Mouse (Mus musculus) WW6 (cell line): ENCODE measurements around the gene Pak6.

Experiments used
- DNase-seq: peaks from one replicate; pipeline ENCODE4 v3.0.0-alpha.2; 2013; ENCODE audit warnings: low read depth, low spot score

Gene Pak6

DNA sequence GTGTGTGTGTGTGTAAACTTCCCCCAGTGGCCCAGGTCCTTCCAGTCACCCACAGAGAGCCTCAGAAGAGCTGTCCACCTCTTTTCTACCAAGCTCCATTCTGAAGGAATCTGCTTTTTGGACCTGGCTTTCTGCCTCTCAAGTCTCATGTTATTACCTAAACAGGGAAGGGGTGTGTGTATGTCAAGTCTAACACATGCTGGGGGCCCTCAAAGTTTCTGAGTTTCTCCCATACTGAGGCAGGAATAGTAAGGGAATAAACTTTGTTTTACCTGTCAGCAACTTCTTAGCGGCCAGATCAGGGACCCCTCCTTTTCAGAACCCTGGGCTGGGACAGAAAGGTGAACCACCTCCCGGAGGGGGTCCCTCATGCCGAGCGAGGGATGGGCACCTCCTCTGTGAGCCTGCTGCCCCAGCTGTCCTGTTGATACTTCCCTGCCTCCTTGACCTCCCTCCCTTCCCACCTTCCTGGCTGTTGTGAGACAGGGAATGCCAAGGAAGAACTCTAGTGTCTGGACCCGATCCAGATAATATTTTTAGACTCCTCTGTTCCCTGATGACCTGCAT, 34.3 kb downstream of the Pak6 start:
- DNase-seq, result no peak

DNA sequence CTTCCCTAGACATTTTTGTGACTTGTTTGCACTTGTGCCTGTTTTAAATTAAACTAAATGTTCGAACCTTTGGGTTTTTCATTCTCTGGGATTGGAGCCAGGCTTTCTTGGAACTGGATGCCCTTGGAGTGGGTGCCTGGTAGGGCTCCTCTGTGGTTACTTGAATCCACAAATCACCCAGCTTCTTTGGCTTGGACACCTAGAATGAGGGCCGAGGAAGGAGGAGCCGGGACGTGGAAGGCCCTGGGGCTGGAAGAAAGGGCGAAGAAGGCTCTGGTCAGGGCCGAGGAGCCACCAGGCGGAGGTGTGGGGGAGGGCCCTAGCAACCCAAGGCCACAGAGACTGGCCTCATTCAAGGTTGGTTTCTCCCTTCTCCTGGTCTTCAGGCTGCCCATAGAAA, 34.9 kb downstream of the Pak6 start:
- DNase-seq, result no peak

DNA sequence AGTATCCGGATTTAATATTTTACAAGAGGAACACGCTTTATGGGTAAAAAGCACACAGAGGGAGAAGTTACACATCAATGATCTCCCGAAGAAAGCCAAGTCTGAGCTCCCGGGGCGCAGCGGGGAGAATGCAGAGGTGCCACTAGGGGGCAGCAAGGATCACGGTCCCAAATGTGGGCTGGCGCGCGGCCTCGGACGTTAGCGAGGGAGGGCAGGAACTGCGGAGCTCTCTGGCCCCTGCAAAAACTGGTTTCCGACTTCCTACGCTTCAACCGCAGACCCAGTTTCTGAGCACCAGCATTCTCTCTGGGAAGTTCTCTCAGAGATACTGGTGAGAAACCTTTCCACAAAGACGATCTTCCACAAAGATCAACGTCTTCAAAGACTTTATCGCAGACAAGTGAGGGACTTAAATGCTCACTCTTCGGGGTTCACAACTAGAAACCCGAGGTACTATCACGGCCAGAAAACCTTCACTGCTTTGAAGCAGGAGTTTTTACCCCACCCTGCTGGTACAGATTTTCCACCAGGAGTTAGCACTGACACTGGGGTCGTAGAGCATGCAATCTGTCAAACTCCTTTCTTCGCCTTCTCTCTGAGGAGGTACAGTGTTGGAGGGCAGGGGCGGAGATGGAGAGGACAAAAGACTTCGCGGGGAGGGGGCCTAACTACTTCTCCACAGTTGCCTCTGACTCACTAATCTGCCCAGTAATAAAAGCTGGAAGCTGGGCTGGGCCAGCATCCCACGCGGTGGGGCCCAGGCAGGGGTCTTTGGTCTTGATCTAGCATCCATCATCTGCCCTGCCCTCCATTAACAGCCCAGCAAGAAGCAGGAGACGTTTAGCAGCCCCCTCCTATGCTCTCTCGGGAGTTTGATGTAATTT, 37.3 kb downstream of the Pak6 start:
- DNase-seq, result no peak

DNA sequence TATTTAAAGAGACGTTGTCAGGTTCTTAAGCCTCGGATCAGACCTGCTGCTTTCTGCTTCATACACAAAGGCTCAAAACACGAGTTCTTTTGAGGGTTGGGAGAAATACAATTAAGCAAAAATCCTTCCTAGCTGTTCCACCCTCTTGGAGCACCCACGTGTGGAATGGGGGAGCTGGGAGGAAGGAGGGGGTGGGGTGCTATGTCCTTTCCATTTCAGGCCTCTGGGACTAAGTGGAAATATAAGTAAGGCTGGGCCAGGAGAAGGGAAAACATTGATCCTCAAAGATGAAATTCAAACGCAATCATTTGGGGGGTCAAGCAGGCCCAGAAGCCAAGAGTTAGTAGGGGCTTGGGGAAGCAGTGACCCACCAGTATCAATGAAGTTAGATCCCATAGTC, 38.1 kb downstream of the Pak6 start:
- DNase-seq, result no peak

DNA sequence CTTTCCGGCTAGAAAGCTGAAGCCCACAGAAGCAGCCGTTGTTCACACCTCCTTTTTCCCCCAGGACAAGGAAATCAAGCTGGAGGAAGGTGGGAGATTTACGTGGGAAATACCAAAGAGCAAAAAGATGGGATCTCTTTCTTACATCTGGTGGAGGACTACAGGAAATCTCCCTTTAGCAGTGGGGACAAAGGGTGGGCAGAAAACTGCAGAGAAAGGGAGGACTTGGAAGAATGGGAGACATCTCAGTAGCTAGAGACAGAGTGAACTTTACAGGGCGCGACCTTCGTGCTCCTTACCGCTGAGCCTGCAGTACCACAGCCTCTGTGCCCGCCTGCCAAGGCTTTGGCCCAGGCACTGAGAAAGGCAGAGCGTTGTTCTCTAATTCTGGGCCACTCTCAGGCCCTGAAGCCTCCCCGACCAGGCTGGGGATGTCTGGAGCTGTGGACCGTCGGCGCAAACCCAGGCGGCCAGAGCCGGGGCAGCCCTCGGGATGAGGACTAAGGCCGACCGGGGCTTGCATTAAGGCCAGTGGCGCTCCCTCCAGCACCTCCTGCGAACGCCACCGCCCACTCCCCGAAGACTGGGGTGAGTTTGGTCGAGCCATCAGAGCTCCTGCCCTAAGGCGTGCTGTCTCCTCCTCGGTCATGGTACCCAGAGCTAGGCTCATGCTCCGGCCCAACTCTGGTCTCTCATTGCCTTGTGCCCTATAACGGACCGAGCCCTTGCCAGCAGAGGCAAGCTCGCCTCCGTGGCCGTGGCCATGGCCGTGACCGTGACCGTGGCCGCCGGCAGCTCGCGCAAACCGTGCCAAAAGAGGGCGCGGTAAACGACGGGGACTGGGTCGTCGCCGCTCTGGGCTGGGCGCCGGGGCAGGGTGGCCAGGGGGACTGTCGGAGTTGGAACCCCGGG, 39.1 kb downstream of the Pak6 start:
- DNase-seq, result no peak

DNA sequence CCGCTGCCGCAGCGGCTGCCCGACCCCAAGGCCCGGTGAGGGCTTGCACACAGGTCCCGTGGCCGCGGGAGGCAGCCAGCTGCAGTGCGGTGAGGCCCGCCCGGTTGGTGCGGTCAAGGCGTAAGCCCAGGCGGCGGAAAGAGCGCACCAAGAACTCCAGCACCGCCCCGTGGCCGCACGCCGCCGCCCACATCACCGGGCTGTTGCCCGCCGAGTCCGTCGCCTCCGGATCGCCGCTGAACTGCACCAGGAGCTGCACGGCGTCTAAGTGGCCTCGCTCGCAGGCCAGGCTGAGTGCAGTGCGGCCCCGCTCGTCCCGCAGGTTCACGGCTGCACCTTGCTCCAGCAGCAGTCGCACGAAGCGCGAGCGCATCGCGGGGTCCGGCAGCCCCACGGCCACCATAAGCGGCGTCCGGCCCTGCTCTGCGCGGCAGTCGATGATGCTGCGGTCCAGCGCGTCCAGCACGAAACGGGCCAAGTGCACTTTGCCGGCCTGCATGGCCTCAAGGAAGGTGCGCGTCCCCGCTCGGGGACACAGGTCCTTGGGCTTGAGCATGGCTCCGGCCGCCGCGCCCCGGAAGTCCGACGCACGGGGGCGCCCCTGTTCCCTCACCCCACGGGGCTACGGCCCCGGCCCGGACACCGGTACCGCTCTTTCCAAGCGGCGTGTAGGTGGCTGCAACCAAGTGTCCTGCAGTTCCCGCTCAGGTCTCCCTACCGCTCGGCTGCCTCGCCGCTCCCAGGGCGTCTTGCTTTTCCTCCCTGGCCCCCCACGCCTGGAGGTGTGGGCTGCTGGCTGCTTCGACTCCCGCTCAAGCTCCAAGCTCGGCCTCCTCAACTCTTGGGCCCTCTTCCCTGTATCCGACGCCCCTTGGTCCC, 40.0 kb downstream of the Pak6 start:
- DNase-seq, result no peak

DNA sequence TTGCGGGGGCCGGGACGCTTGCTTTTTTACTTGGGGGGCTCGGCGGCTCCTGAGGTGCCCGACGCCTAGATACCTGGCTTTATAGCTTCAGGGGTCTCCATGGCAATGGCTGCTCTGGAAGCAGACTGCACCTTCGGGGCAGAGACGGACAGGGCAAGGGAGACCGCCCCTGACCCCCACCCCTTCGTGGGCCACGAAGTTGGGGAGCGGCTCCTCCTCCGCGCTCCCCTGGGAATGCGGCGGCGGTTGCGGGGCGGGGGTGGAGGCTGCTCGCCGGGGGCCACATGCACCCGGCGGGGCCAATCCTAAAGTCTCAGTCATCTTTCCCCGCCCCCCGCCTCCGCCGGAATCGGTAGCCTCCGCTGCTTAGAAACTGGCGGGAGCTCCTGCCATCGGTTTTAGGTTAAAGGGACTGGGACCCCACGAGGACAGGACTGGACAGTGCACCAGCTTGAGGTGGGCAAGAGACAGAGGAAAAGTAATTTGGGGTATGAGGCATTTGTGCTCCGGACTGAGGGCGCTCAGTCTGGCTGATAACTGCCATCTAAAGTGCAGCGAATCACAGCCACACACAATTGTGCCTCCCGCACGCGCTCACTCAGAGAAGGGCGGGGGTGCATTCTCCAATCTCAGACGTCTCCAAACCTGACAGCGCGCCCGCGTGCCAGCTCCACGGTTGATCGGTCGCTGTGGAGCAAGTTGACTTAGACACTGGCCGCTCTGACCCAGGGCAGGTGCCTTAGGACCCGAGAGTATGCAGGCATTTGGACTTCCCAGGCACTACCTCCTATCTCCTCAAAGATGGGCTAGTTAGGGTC, 41.0 kb downstream of the Pak6 start, which contains the start of gene Ankrd63:
Gene Ankrd63 (minus strand): TSS at position 51 of the 818 bp plus-strand sequence.
- DNase-seq, result no peak

DNA sequence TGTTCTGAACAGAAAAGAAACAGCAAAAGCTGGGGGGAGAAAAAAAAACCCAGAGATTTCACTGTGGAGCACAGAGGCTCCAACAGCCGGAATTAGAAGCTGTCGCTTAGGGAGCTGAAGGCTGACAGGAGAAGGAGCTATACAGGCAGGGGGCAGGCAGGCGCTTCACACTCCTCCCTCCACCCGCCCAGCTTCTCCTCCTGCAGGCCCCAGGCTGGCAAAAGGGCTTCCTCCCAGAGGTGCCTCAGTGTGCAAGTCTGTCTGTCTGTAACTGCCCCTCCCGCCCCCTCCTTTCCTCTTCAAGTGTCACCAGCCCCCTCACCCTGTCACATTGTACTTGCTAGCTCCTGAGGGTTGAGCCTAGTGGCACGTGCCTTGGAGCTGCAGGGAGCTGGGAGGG, 43.3 kb downstream of the Pak6 start:
- no peak for DNase-seq

DNA sequence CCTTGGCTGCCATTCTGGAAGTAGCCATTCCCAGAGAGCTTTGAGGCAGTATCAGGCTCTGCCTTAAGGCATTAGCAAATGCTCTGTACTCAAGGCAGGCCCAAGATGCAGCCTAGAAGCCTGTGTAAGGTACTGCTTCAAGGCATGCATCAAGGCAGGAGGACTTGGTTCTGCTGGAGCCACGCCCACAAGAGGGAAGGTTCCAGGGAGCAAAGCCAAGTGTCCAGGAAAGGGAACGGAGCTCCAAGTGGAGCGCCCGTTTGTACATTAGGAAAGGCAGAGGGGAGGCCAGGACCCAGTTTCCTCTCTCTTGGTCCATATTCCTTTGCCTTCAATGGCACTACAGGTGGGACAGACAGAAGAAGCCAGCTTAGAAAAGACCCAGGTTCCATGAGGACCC, 45.4 kb downstream of the Pak6 start:
- DNase-seq, result no peak

DNA sequence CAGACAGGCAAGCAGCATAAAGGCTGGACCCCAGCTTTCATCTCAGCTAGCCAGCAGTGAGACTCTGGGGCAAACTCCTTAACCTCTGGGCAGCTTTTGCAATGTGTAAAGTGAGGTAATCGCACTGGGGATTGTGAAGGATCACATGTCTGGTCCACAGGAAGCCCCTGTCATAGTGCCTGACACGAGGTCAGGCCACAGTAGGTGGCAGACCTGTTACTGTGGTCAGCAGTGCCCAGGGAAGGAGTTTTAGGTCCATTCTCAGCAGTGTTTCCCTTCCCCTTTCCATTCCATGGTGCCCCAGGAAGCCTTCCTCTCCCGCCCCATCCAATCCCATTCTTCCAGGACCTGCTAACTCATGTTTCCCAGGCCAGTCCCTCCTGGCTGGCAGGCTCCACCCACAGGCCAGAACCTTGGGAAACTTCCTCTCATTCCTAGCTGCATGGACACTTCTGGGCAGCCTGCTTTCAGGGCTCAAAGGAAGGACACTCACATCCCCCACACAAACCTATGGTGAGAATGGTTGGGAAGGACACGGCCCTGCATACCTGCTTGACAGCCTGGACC, 46.6 kb downstream of the Pak6 start:
- DNase-seq, result no peak

DNA sequence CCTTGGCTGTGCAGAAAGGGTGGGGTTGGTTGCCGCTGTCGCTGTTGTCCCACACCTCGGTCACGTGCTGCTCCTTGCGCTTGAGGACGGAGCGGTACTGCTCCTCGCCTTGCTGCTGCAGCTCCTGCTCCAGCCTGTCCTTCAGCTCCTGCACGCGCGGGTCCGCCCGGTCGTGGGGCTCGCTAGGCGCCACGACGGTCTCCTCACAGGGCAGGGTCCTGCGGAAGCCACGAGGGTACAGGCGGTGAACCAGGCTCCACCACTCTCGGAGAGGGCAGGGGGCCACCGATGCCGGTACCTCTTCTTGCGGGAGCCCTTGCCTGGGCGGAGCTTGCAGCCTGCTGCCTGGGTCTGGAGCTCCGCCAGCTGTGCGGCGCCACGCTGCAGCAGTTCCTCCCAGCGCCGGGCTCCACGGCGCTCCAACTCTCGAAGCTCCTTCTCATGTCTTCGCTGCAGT, 48.0 kb downstream of the Pak6 start:
- no peak for DNase-seq

DNA sequence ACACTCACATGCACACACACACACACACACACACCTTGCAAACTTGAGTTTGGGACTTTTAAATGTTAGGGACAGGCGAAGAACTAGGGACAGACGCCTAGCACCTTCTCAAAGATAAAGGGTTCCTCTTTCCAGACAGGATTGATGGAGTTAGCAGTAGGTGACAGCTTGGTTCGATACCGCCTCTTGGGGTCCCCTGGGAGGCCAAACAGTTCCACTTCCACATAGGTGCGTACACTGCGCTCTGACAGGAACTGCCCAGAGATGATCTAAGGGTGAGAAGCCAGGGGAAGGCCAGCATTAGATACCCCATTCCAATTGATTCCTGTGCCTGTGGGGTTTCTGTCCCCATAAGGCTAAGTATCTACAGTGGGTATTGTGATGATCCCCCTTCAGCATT, 50.5 kb downstream of the Pak6 start:
- no peak for DNase-seq

DNA sequence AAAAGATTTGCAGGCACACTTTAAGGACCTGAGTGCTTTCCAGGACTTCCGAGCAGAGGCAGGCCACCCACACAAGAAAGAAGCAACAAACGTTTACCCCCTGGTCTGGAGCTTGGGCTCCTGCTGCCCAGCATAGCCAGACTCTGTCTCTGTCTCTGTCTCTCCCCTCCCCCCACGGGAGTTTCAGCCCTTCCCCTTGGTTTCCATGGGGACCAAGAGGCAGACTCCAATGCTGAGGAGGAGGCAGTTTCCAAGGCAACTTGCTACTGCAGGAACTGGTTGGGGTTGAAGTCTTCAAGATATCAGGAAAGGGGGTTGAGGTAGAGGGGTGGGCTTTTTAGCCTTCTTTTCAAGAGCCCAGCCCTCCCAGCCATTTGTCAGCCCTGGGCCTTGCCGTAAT, 51.1 kb downstream of the Pak6 start:
- DNase-seq, result no peak

DNA sequence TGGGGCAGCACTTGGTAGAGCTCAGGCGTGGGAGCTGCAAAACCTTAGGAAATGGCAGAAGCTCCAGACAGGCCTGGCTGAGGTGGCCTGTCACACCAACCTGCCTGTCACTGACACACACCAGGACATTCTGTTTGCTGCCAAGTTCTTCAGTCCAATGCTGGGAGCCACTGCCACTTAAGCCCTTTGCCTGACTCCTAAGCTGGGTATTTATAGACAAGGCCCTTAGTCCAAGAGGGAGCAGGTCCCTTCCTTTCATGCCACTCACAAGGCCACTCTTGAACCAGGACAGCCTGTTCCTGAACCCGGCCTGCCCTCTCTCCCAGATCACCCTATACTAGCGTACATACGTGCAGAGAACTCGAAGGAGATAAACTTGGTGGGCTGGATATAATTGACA, 53.6 kb downstream of the Pak6 start:
- no peak for DNase-seq

DNA sequence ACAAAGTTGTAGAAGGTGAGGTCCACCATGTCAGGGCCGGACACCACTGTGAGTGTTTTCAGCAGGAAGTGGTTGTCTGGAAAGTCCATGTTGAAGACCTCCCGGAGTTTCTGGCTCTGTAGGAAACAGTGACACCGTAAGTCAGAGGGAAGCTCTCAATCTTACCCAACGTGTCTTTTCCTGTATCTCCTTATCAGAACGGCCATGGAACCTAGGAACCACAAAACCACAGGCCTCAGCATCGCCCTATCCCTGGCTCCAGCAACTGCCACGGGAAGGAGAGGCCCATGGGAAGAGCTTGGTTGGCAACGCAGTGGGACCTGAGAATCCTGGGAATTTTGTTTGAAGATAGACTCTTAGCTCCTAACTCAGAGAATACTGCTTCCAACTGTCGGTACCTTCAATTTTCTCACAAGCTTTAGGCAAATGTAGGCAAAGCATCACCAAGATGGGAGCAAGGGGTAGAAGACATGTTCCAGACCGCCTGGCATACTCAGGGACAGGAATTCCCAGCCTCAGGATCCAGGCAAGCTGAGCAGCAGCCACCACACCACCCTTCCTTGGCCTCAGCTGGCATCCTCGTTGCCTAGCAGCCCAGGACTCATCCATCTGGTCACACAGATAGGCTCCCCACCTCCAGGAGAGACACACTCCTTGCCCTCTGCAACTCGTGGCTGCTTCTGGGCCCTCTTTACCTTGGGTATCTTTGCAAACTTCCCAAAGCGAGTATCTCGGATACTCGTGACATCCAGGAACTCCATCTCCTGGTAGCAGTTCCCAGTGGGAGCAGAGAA, 60.8 kb downstream of the Pak6 start:
- DNase-seq, result no peak

DNA sequence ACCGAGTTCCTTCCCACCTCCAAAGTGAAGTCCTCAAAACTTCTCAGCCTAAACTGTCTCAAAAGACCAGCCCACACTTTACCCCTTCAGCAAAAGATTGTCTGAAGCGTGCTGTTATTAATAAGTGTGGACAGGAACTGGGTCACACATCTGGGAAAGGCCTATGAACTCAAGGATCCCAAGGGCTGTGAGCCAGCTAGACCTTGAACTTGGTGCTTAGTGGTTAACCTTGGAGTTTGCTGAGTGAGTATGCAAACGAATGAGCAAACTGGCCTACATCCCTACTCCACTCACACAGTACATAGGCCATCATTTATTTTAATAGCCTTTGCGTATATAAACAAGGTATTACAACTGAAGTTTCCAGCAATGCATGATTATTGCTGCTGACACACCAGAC, 62.4 kb downstream of the Pak6 start:
- DNase-seq, result no peak

DNA sequence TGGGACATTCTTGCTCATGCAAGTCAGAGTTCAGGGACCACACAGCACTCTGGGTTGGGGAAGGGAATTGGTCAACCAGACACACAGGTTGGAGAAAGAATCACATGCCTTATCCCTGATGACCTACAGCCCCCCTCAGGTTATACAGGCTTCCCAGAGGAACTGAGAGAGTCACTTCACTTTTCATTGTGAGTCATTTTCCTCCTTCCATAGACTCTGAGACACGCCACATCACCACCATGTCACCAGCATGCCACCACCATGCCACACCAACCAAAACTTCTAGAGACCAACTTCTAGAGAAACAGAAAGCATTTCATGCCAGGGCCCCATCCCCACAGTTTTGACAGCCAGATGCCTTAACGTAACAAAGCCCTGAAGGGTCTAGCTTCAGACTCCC, 63.8 kb downstream of the Pak6 start:
- no peak for DNase-seq

DNA sequence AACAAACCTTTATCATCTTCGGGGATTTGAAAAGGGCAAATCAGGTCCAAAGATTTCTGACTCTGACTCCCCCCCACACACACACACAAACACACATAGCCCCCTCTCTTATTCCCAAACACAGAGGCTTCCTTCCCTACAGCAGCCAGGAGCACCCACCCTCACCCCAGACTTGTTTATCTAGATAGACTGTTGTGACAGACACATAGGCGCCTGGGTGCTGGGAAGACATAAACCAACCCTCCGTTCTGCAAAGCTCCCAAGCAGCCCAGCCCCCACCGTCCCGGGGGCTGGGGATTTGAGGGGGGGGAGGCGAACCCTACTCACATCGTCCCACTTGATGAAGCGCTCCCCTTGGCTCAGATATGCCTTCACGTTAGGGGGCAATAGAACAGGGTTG, 64.8 kb downstream of the Pak6 start:
- DNase-seq, result no peak

DNA sequence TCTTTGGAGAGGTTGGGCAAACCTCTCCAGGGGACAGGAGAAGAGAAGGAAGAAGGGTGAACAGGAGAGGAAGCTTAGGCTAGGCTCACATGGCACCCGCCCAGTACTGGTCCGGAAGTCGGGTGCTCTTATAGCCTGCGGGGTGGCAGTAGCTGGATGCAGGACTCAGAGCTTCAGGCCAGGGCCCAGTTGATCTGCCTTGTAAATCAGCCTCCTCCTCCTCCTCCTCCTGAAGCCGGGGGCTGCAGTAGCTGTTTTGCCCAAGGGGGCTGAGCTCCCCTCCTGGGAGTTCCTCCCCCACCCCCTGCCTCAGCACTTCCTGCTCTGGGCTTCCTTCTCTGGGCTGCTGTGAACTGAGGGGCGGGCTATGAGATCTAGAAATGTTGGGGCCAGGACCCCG, 65.2 kb downstream of the Pak6 start, which contains the start of gene Plcb2:
Gene Plcb2 (minus strand): TSS at position 102 of the 400 bp plus-strand sequence.
- no peak for DNase-seq
